Mouse (Mus musculus) intestine, embryonic 14.5 days (tissue): ENCODE measurements at regions not wholly inside any gene's neighbourhood (a gene's known extent, or its start where the extent isn't known, plus 50 kb on each side); places are given as distances from the start of the nearest gene placed in this dataset.

Experiments used
- ATAC-seq: fragments of 200-750 bp; cut with Nextera tagmentation; replicated peaks from 2 replicates; pipeline ENCODE4 v1.8.0; 2017; ENCODE audit warnings: low read depth, moderate number of reproducible peaks, moderate TSS enrichment, moderate library complexity; ENCODE audit not compliant: low FRiP score, low TSS enrichment
- DNase-seq: peaks from one replicate; pipeline ENCODE4 v3.0.0-alpha.2; 2018; ENCODE audit warnings: low spot score
- H3K27ac ChIP-seq: fragments of 300-500 bp; sonication (generic); 2 replicates; pipeline ENCODE4 v1.5.1; 2014; ENCODE audit warnings: low read depth, mild to moderate bottlenecking, control low read depth
- H3K27me3 ChIP-seq: fragments of 300-500 bp; sonication (generic); replicated peaks from 2 replicates; pipeline ENCODE4 v1.6.1; 2014; ENCODE audit warnings: low read length, control low read depth; ENCODE audit not compliant: control insufficient read depth, insufficient read depth
- H3K36me3 ChIP-seq: fragments of 300-500 bp; sonication (generic); 2 replicates; pipeline ENCODE4 v1.6.1; 2014; ENCODE audit warnings: low read length, control low read depth; ENCODE audit not compliant: control insufficient read depth, insufficient read depth
- H3K4me1 ChIP-seq: fragments of 300-500 bp; sonication (generic); replicated peaks from 2 replicates; pipeline ENCODE4 v1.6.1; 2014; ENCODE audit warnings: low read length, control low read depth, mixed read lengths; ENCODE audit not compliant: control insufficient read depth, insufficient read depth
- H3K4me2 ChIP-seq: fragments of 300-500 bp; sonication (generic); 2 replicates; pipeline ENCODE4 v1.6.1; 2014; ENCODE audit warnings: low read length
- H3K4me3 ChIP-seq: fragments of 300-500 bp; sonication (generic); 2 replicates; pipeline ENCODE4 v1.5.1; 2014; ENCODE audit warnings: low read depth, low read length, control low read depth, mixed read lengths
- H3K9ac ChIP-seq: fragments of 300-500 bp; sonication (generic); 2 replicates; pipeline ENCODE4 v1.6.1; 2014; ENCODE audit warnings: mild to moderate bottlenecking, low read length
- H3K9me3 ChIP-seq: fragments of 300-500 bp; sonication (generic); 2 replicates; pipeline ENCODE4 v1.6.1; 2016; ENCODE audit warnings: low read length, control low read depth; ENCODE audit not compliant: control insufficient read depth
- WGBS: fragments of 180-500 bp; shearing (Covaris S2); extraction: QIAGEN DNeasy Blood & Tissue Kit; methylation state at CpG from one replicate; pipeline ENCODE4 v1.1.7; 2014; 5-methylcytosine and 5-hydroxymethylcytosine counted together

DNA sequence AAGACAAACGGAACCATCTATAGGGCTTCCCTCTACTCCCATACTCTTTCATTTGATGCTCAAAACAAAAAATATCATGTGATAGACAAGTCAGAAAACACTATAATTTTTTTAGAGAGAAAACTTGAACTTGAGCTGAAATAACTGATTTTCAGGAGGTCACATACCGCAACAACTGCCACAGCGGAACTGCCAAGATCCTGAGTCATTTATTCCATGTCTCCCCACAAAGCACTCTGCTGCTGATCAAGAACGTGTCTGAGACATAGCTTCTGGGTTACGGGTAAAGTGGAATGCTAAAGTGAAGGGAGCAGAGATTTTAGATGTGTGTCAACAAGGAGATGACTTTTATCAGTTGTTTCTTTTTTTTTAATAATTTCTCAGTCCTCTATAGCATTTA is 122.8 kb upstream of the Col5a2 start:
- 77% methylated on average over 5 of the region's 5 CpGs for WGBS
- no peaks in the 10 kb centered on the region for H3K9me3 ChIP-seq
- H3K36me3 ChIP-seq, result no peaks in the 10 kb centered on the region
- H3K4me2 ChIP-seq, result no peak overlapping the region
- H3K27me3 ChIP-seq, result no peaks in the 10 kb centered on the region
- no peaks in the 10 kb centered on the region for H3K4me1 ChIP-seq
- DNase-seq, result no peak
- no peak overlapping the region for H3K9ac ChIP-seq
- H3K27ac ChIP-seq, result no peak overlapping the region
- no peak for ATAC-seq
- no peak overlapping the region for H3K4me3 ChIP-seq

DNA sequence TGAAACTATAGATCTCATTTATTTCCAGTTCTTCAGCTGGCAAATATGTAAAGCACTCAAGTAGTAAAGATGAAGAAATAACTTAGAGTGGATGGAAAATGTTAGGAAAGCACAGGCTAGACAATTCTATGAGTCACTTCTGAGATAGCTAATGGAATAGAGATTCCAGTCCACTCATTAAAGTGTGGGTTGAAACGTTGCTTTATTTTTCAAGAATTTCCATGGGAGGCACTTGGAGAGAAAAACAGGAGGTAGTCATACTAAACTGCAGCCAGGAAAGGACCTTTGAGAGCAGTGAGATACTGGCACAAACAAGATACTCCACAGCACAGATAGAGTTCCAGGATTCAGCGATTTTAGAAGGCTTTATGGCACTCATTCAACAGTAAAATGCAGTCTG is 123.7 kb upstream of the Col5a2 start:
- H3K27me3 ChIP-seq, result no peaks in the 10 kb centered on the region
- no peak overlapping the region for H3K9ac ChIP-seq
- ATAC-seq (no peak), DNase-seq (no peak)
- H3K27ac ChIP-seq, result no peak overlapping the region
- no peak overlapping the region for H3K4me2 ChIP-seq
- no peak overlapping the region for H3K4me3 ChIP-seq
- H3K4me1 ChIP-seq, result no peaks in the 10 kb centered on the region
- H3K9me3 ChIP-seq, result no peaks in the 10 kb centered on the region
- no peaks in the 10 kb centered on the region for H3K36me3 ChIP-seq
- WGBS, result 51% methylated on average over 2 of the region's 2 CpGs

DNA sequence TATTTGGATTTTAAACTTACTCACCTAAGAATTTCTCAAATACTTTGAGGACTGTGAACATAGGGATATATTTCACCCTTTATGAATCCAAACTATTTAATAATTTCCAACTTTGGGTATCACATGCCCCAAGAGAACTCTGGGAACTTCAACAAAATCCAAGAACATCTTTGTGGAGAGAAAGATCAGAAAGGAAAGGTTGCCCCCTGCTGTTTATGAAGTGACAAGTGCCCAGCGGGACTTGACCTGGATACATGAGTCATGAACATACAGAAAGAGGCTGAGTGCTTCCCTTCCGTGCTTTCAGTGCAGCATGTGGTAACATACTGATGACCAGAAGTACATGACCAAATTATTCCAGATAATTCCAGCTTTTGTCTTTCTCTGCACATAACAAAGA is 124.8 kb upstream of the Col5a2 start:
- no peak overlapping the region for H3K9ac ChIP-seq
- H3K4me3 ChIP-seq, result no peak overlapping the region
- no peaks in the 10 kb centered on the region for H3K27me3 ChIP-seq
- no peak overlapping the region for H3K27ac ChIP-seq
- H3K36me3 ChIP-seq, result no peaks in the 10 kb centered on the region
- H3K4me1 ChIP-seq, result no peaks in the 10 kb centered on the region
- DNase-seq (no peak), ATAC-seq (0 out of 2 replicates have a peak, but pooled peaks have one; percentile 47)
- H3K9me3 ChIP-seq, result peaks cover 7% of the 10 kb centered on the region; the same call in 1 of the 2 replicates
- WGBS, result 14% methylated on average over 2 of the region's 2 CpGs
- no peak overlapping the region for H3K4me2 ChIP-seq

DNA sequence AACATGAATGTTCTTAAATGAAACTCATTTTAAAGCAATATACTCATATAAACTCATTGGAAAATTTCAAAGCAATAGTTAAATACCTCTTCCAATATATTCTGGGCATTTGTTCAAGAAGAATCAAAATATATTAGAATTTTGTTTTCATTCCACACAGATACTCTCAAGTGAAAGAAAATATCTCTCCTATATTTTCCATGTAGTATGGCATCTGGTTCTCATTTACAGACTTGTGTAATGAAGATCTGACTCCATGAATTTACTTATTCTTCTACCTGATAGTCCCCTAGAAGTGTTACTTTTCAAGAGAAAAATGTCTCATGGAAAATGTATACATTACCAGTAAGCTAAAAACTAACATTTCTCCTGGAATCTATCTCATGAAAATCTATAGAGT is 144.2 kb upstream of the Col5a2 start:
- DNase-seq (no peak), ATAC-seq (no peak)
- no peak overlapping the region for H3K27ac ChIP-seq
- no peaks in the 10 kb centered on the region for H3K27me3 ChIP-seq
- H3K36me3 ChIP-seq, result no peaks in the 10 kb centered on the region
- H3K4me2 ChIP-seq, result no peak overlapping the region
- no peak overlapping the region for H3K4me3 ChIP-seq
- H3K9ac ChIP-seq, result no peak overlapping the region
- no peaks in the 10 kb centered on the region for H3K9me3 ChIP-seq
- H3K4me1 ChIP-seq, result no peaks in the 10 kb centered on the region

DNA sequence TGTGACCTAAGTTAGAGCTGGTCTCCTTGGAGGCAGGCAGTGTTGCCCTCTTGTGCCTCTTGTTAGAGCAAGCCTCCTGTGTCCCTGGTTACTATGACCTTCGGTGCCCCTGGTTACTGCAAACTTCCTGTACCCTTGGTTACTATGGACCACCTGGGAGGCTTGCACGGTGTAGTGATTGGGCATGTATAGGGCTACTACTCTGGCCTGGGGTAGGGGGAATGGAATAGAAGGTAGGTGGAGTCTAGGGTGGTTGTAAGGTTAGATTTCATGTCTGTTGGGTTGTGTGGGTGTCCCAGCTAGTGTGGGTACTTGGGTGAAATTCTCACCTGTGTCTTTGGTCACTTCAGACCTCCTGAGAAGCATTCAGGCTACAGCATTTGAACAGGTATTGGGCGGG is 141.7 kb upstream of the Wdr75 start:
- H3K27me3 ChIP-seq, result no peaks in the 10 kb centered on the region
- no peaks in the 10 kb centered on the region for H3K36me3 ChIP-seq
- no peaks in the 10 kb centered on the region for H3K4me1 ChIP-seq
- H3K4me2 ChIP-seq, result no peak overlapping the region
- WGBS, result 89% methylated on average over 3 of the region's 3 CpGs
- no peak overlapping the region for H3K4me3 ChIP-seq
- no peak for DNase-seq
- H3K9me3 ChIP-seq, result no peaks in the 10 kb centered on the region
- H3K9ac ChIP-seq, result no peak overlapping the region
- no peak overlapping the region for H3K27ac ChIP-seq
- no peak for ATAC-seq

DNA sequence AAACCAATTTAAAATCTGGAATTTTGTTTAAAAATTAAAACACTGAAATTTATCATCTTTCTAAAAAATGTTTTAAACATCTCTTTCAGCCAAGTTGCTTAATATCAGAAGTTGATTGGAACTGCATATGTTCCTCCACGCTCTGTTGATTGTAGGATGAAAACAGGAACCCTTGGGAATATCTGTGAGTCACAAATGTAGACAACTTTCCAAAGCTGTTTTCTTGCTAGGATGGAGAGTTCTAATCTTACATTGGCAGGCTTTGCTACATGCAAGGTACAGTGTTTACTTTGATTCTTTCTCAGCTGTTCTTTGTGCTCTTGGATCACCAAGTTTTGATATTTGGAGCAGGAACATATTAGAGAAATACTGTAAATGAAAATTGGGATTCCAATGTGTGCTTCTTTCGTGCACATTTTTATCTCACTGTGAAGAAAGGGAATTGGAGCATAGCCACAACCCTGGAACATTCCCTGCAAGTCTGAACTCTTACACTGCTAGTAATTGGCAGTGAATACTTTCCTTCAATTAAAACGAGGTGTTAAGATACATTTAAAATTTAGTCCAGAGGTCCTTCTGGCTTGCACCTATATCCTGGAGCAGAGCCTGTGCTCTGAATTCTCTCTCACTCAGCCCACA is 131.0 kb upstream of the Wdr75 start:
- H3K4me1 ChIP-seq, result no peaks in the 10 kb centered on the region
- DNase-seq (no peak), ATAC-seq (no peak)
- no peak overlapping the region for H3K4me3 ChIP-seq
- no peaks in the 10 kb centered on the region for H3K27me3 ChIP-seq
- no peaks in the 10 kb centered on the region for H3K9me3 ChIP-seq
- no peak overlapping the region for H3K9ac ChIP-seq
- no peaks in the 10 kb centered on the region for H3K36me3 ChIP-seq
- WGBS, result 74% methylated on average over 3 of the region's 3 CpGs
- H3K27ac ChIP-seq, result no peak overlapping the region
- H3K4me2 ChIP-seq, result no peak overlapping the region

DNA sequence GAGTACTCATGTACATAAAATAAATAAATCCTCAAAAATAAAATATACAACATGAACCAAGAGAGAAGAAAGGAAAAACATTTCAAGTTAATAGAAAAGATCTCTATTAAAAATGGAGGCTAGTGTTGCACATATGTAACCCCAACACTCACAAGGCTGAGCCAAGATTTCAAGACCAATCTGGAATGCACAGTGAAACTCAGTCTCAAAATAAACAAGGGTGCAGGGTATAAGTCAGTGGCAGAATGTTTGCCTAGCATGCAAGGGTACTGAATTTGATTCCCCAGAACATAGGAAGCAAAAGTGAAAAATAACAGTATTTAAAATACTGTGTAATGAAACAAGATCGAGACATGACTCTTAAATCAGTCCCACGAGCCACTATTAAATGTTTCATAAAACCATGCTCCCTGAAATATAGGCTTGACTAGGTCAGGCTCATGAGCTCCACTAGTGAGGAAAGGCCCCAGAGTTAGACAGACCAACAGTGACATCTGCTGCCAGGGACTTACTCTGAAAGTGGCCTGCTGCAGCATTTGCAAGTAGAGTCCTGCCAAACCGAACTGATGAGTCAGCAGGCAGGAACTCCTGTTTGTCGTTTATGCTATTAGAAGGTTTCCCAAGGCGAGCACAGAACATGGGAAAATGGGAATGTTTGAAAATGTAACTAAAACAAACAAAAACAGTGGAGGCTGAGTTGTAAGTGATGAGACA is 122.4 kb upstream of the Wdr75 start:
- Histone ChIP-seq H3K4me1 (peaks cover 2% of the 10 kb centered on the region; the same call in 1 of the 2 replicates), H3K27me3 (no peaks in the 10 kb centered on the region), H3K9ac (no peak overlapping the region), H3K27ac (no peak overlapping the region), H3K9me3 (no peaks in the 10 kb centered on the region), H3K4me3 (no peak overlapping the region), H3K4me2 (no peak overlapping the region), H3K36me3 (no peaks in the 10 kb centered on the region)
- 28% methylated on average over 5 of the region's 5 CpGs for WGBS
- ATAC-seq, result peak; percentile 80
- no peak for DNase-seq

DNA sequence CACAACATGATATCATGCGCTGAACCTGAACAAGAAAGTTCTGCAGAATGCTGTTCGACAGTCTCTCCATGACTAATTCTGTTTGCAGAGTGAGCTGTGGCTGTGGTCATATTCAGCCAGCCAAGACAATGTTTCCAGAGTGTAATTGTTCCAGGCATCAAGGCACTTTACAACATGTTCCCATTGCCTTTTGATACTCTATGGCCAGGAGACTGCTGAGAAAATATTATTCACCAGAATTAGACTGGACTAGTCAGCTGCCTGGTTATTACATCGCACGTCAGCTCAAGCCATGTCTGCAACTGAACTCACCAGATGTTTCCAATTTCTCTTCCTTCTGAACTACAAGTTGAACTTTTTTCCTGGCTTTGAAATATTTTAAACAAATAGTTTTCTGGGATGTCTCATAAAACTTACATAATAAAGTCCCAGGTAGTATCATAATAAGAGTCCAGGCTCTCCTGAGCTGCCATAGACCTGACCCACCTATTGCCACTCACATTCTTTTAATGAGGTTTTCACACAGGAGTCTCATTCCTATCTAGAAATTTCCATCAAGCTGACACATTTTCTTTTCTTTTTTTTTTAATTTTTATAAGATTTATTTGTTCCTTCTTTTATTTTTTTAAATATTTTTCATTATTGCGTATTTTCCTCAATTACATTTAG is 119.1 kb upstream of the Wdr75 start:
- no peak for DNase-seq
- Histone ChIP-seq H3K4me1 (peaks cover 2% of the 10 kb centered on the region; the same call in 1 of the 2 replicates), H3K27me3 (no peaks in the 10 kb centered on the region), H3K9ac (no peak overlapping the region), H3K4me3 (no peak overlapping the region), H3K9me3 (no peaks in the 10 kb centered on the region), H3K27ac (peak overlapping the region; percentile 47; the same call in 1 of the 2 replicates), H3K4me2 (no peak overlapping the region), H3K36me3 (no peaks in the 10 kb centered on the region)
- ATAC-seq, result no peak; the same call in 1 of the 2 replicates
- 57% methylated on average over 5 of the region's 5 CpGs for whole genome bisulfite sequencing
